Mouse (Mus musculus): Measurements from ENCODE around the gene Dexi. TPM values are rescaled to one million over a fixed set of nuclear protein-coding genes. Genes with fewer than 3 reads are reported as not detected.

Dexi gene
- total RNA-seq, 2 experiments from 2014 or later = 45.7 to 46.9 TPM

- DNase-seq (ENCODE audit: low spot score in 2 of 2) = no peak
Observed at GRCm38 (mm10) chr16:10503058-10503457, 39.8 kb downstream of the Dexi start.

DNA sequence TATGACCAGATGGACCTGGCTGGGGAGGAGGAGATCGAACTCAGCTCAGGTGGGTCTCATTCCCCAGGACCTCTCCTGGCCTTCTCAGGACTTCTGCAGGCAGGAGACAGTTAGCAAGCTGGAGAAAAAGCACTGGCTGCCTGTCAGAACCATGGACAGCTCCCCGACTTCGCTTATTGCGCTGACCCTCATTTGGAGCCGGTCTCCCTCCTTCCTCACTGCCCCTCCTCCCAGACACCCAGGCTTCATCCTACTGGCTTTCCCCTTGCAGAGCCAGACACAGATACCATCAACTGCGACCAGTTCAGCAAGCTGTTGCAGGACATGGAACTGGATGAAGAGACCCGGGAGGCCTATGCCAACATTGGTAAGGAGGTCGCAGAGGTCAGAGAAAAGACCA, 41.0 kb downstream of the Dexi start:
- DNase-seq (ENCODE audit: low spot score in 2 of 2) = no peak

GRCm38 (mm10) chr16:10499122-10499521, 43.7 kb downstream of the Dexi start:
- DNase-seq (ENCODE audit: low spot score in 2 of 2) = no peak

- no peak for DNase-seq (ENCODE audit: low spot score in 2 of 2)
Observed at GRCm38 (mm10) chr16:10498096-10498602, 44.7 kb downstream of the Dexi start.

GRCm38 (mm10) chr16:10495824-10496298, 47.0 kb downstream of the Dexi start:
- DNase-seq (ENCODE audit: low spot score in 2 of 2) = no peak

DNA sequence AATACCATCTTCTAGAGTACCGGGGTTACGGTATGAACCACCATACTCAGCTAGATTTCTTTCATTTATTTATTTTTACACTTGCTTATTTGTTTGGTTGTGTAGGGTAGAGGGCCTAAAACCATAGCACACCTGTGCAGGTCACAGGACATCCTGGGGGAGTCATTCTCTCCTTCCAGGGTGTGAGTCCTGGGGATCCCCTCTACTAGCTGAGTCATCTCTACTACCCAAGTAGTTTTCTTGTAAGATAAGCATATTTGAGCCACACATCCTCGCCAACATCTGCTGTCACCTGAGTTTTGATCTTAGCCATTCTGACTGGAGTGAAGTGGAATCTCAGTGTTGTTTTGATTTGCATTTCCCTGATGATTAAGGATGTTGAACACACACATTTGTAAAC, 50.3 kb downstream of the Dexi start:
- no peak for DNase-seq (ENCODE audit: low spot score in 2 of 2)

GRCm38 (mm10) chr16:10491716-10492115, 51.1 kb downstream of the Dexi start:
- DNase-seq (ENCODE audit: low spot score in 2 of 2) = no peak

- no peak for DNase-seq (ENCODE audit: low spot score in 2 of 2)
Observed at GRCm38 (mm10) chr16:10490503-10491150, 52.2 kb downstream of the Dexi start.

DNA sequence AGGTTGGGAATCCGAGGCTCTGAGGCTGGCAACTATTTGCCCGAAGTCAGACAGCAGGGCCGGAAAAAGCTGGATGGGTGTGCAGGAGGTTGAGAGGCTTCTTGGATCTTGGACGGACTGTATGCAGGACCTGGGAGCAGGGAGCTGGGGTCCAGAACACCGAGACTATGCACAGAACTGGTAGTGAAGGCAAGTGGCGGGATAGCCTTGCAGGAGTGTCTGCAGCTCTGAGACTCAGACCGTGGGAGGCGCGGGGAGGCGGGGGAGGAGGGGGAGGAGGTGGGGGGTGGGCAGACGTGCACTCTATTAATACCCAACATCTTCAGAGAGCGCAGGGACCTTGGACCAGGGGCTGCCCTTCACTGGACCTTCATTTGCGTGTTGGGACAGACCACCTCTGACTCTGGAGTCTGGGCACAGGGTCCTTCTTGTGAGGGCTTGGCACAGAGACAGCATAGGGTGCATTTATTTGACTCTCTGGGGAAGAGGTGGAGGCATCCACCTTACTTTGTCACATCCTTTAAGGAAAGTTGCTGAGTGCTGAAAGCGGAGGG, 52.9 kb downstream of the Dexi start:
- DNase-seq (ENCODE audit: low spot score in 2 of 2) = no peak

GRCm38 (mm10) chr16:10489483-10489882, 53.4 kb downstream of the Dexi start:
- no peak for DNase-seq (ENCODE audit: low spot score in 2 of 2)

GRCm38 (mm10) chr16:10488769-10489481, 53.9 kb downstream of the Dexi start:
- no peak for DNase-seq (ENCODE audit: low spot score in 2 of 2)

- DNase-seq (ENCODE audit: low spot score in 2 of 2) = no peak
Observed at GRCm38 (mm10) chr16:10487895-10488493, 54.9 kb downstream of the Dexi start.

DNA sequence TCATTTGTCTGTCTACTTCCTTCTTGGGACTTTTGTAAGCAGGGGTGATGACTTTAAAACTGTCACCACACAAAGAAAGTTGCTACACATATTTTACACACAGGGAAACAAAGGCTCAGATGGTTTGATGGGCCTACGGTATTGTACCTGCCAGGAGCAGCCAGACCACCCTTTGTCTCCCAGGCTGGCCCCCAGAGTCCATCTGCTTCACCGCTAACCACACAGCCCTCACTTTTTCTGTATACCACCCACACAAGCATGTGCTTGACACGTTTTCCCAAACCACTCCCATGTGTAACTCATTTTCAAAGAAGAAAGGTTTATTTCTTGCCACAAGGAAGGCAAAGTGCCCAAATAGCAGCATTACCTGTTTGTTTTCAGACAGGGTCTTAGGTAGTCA, 55.9 kb downstream of the Dexi start:
- no peak for DNase-seq (ENCODE audit: low spot score in 2 of 2)

DNA sequence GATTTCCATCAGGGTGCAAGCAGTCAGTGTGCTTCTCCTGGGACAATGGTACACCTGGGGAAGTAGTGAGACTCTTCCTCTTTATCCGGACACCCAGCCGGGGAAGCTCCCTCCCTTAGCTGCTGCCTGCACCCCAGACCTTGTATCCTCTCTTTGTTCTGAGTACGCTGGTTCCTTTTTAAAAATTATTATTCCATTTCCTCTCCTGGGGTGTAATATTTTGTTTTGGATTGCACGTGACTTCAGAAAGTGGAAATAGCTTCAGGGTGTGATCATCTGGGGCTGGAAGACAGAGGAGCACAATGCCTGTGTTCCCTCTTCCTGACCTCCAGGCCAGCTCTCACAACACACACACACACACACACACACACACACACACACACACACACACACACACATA, 60.5 kb downstream of the Dexi start:
- no peak for DNase-seq (ENCODE audit: low spot score in 2 of 2)

GRCm38 (mm10) chr16:10479857-10480256, 63.0 kb downstream of the Dexi start, which contains the start of gene Ciita:
Gene Ciita (plus strand): TSS chr16:10480059.
- no peak for DNase-seq (ENCODE audit: low spot score in 2 of 2)

GRCm38 (mm10) chr16:10475919-10476318, 66.9 kb downstream of the Dexi start:
- DNase-seq (ENCODE audit: low spot score in 2 of 2) = no peak

GRCm38 (mm10) chr16:10474956-10475355, 67.9 kb downstream of the Dexi start:
- no peak for DNase-seq (ENCODE audit: low spot score in 2 of 2)

DNA sequence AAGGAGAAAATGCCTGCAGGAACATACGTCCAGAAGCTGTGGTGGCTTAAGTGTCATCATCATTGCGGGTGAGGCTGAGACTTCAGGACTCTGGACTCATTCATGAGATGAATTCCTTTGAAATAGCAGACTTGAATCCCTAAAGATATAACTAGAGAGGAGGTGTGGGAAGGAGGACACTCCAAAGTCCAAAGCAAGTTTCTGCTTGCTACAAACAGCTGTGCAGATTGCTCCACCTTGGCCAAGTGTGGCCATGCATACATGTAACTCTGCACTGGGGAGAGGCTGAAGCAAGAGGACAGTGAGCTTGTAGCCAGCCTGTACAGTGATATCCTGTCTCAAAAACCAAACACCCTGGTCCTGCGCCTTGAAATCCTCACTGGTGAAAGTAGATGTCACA, 70.9 kb downstream of the Dexi start:
- no peak for DNase-seq (ENCODE audit: low spot score in 2 of 2)

DNA sequence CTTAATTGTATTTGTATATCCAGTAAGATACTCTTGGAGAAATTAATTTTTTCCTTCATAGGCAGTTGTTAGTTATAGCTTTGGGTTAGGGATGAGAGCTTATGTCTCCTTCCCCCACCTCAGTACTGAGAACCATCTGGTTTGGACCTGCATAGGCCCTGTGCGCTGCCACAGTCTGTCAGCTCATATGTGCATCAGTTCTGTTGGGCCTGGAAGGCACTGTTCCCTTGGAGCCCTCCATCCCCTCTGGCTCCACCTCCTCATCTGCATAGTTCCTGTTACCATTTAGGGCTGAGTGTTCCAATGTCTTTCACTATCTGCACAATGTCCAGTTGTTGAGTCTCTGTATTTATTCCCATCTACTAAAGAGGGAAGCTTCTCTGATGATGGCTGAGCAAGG, 74.7 kb downstream of the Dexi start:
- peak; percentile 57 to 88 for DNase-seq (ENCODE audit: low spot score in 2 of 2)

GRCm38 (mm10) chr16:10467391-10468107, 75.3 kb downstream of the Dexi start:
- DNase-seq (ENCODE audit: low spot score in 2 of 2) = no peak

- no peak for DNase-seq (ENCODE audit: low spot score in 2 of 2)
Observed at GRCm38 (mm10) chr16:10465011-10465681, 77.7 kb downstream of the Dexi start.

All from layer of hippocampus, postnatal 14 days (tissue).